Mouse (Mus musculus): ENCODE measurements around the gene Neu1.

GRCm38 (mm10) chr17:34950514-34951455, 19.7 kb downstream of the Neu1 start:
- TF ChIP-seq POLR2A (IDR thresholded peaks at IDR 0.05; ENCODE audit: insufficient read depth, low read depth, low read length) (no peak), CTCF (IDR thresholded peaks at IDR 0.05; ENCODE audit: insufficient read depth, low read depth, low read length) (no peak)
